Mouse (Mus musculus): ENCODE data around the gene Psmb7.

Psmb7 gene

DNA sequence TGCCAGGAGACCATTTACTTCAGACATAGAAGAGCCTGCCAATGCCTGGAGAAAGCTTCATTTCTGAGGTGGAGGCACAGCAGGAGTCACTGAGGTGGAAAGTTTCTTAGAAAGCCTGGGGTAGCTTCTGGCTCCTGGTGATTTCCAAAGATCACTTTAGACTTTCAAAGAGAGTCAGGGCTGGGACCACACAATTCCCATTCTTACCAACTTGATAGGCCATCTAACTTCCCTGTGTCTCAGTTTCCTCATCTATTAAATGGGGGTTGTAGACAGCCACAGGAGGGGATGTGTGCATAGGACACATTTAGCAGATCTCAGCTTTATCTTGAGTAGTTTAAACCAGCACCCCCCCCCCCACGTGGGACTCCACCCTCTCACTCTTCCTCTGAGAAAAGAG lies 101.5 kb downstream of the Psmb7 start:
- no peak for DNase-seq

DNA sequence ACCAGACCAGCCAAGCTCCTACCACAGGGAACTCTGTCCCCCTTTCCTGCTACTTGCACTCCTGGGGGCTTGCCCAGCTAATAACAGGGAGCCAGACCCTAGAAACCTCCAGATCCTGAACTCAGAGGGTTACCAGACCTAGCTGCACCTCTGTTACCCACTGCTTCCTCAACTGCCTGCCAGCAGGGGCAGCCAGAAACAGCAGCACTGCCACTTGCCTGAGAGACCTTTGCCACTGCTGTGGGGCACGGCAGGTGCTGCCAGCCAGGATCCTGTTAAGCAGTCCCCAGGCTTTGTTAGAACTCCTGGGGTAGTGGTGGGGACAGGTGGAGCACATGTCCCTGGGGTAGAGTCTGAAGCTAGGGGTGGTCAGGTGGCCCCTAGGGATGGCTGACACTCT lies 102.3 kb downstream of the Psmb7 start:
- DNase-seq, result no peak

DNA sequence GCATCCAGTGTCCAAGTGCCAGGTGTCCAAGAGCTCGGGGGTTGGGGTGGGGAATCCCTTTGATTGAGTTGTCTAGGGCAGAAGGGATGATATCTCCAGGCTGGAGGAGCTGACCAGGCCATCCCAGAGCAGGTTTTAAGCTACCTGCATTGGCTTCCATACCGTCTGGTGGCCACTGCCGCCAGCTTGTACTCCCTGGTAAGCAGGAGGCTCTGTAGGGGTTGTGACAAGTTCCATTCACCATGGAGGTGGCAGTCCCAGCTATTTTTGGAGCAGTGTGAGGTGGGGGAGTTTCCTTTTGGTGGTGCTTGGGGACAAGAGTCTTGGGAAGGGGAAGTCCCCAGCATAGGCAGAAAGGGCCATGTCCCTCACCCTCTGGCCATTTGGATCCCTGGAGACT lies 102.8 kb downstream of the Psmb7 start:
- DNase-seq, result no peak

DNA sequence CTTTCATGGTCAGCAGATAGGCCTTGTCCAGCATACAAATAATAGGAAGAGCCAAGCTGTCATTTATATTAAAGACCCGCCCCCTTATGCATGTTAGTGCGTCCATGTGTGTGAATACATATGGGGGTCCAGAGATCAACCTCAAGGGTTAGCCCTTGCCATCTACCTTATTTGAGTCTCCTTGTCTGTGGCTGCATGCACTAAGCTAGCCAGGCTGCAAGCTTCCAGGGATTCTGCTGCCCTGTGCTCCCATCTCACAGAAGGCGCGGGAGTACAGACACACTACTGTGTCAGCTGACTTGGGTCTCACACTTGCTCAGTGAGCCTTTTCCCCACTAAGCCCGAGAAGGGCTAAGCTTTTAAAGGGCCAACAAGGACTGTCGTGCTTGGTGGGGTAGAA lies 103.2 kb downstream of the Psmb7 start:
- DNase-seq, result no peak

DNA sequence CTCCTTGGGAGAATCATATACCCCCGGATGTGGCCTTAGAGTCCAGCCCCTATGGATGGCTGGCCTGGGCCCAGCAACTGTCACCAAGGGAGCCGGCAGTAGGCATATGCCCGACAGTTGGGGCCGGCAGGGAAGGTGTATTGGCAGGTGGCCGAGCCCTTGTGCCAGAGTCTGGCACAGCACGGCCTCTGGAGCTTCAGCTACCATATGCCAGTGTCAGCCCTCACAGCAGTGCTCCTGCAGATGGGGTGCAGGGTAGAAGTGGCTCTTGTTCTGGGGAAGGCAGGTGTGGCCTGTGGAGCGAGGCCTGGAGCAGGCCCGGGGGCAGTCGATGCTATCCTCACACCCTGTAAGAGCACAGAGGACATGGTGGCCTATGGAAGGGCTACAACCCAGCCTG lies 104.2 kb downstream of the Psmb7 start:
- DNase-seq, result no peak
